Mouse (Mus musculus): ENCODE measurements around the gene Dnmt3b. TPM values are rescaled to one million over a fixed set of nuclear protein-coding genes. Genes with fewer than 3 reads are reported as not detected.
A peak's percentile ranks its signal among the peaks of the same experiment; 100 is the strongest.

Gene Dnmt3b
- 2.4 and 2.9 TPM in 2 replicates for polyA plus RNA-seq (2012; rRNA removed)

GRCm38 (mm10) chr2:153649298-153650013 lies at the start of gene Dnmt3b:
TSS of gene Dnmt3b (plus strand) at chr2:153649450.
- no peaks in the 10 kb centered on the region for H3K27me3 ChIP-seq (ENCODE audit: control insufficient read depth, insufficient read depth, low read length)
- under 1% methylated on average over 80 of the region's 93 CpGs for WGBS
- H3K4me3 ChIP-seq (ENCODE audit: extremely low read depth, insufficient read depth, insufficient read length) = peak within 1 kb of the TSS; percentile 92
- DNase-seq (ENCODE audit: low read depth in 1 of 2, low spot score in 2 of 2) = peak in 1 of 2 experiments; percentile 48
- TF ChIP-seq CTCF (IDR thresholded peaks at IDR 0.05; ENCODE audit: extremely low read depth, insufficient read depth, insufficient read length, insufficient replicate concordance) (no peak), POLR2A (IDR thresholded peaks at IDR 0.05; ENCODE audit: low read depth, low read length) (no peak)
- H3K36me3 ChIP-seq (ENCODE audit: control insufficient read depth, insufficient read depth, low read length) = no peaks in the 10 kb centered on the region
- peaks cover 9% of the 10 kb centered on the region; the same call in 1 of the 2 replicates for H3K4me1 ChIP-seq (ENCODE audit: control insufficient read depth, insufficient read depth, insufficient read length)
- no peak within 1 kb of the TSS for H3K27ac ChIP-seq (ENCODE audit: insufficient read depth, low read length)

GRCm38 (mm10) chr2:153600021-153600666 lies 49.1 kb upstream of the Dnmt3b start:
- Histone ChIP-seq H3K36me3 (ENCODE audit: control insufficient read depth, insufficient read depth, low read length) (no peaks in the 10 kb centered on the region), H3K27ac (ENCODE audit: insufficient read depth, low read length) (no peak overlapping the region), H3K4me3 (ENCODE audit: extremely low read depth, insufficient read depth, insufficient read length) (no peak overlapping the region), H3K27me3 (ENCODE audit: control insufficient read depth, insufficient read depth, low read length) (no peaks in the 10 kb centered on the region), H3K4me1 (ENCODE audit: control insufficient read depth, insufficient read depth, insufficient read length) (no peaks in the 10 kb centered on the region)
- 78% methylated on average over 6 of the region's 6 CpGs for WGBS
- no peak for DNase-seq (ENCODE audit: low read depth in 1 of 2, low spot score in 2 of 2)
- peak; percentile 6; the same call in 1 of the 2 replicates for TF ChIP-seq CTCF (IDR thresholded peaks at IDR 0.05; ENCODE audit: extremely low read depth, insufficient read depth, insufficient read length, insufficient replicate concordance)
- no peak for TF ChIP-seq POLR2A (IDR thresholded peaks at IDR 0.05; ENCODE audit: low read depth, low read length)

GRCm38 (mm10) chr2:153600667-153601648 lies 48.3 kb upstream of the Dnmt3b start:
- no peak for TF ChIP-seq CTCF (IDR thresholded peaks at IDR 0.05; ENCODE audit: extremely low read depth, insufficient read depth, insufficient read length, insufficient replicate concordance)
- no peak for TF ChIP-seq POLR2A (IDR thresholded peaks at IDR 0.05; ENCODE audit: low read depth, low read length)
- DNase-seq (ENCODE audit: low read depth in 1 of 2, low spot score in 2 of 2) = no peak
- Histone ChIP-seq H3K4me3 (ENCODE audit: extremely low read depth, insufficient read depth, insufficient read length) (no peak overlapping the region), H3K36me3 (ENCODE audit: control insufficient read depth, insufficient read depth, low read length) (no peaks in the 10 kb centered on the region), H3K4me1 (ENCODE audit: control insufficient read depth, insufficient read depth, insufficient read length) (no peaks in the 10 kb centered on the region), H3K27me3 (ENCODE audit: control insufficient read depth, insufficient read depth, low read length) (no peaks in the 10 kb centered on the region), H3K27ac (ENCODE audit: insufficient read depth, low read length) (no peak overlapping the region)
- WGBS = 72% methylated on average over 16 of the region's 16 CpGs

GRCm38 (mm10) chr2:153603724-153604123 lies 45.5 kb upstream of the Dnmt3b start:
- 67% methylated on average over 4 of the region's 4 CpGs for whole genome bisulfite sequencing
- no peak for DNase-seq (ENCODE audit: low read depth in 1 of 2, low spot score in 2 of 2)
- H3K36me3 ChIP-seq (ENCODE audit: control insufficient read depth, insufficient read depth, low read length) = no peaks in the 10 kb centered on the region
- no peak overlapping the region for H3K27ac ChIP-seq (ENCODE audit: insufficient read depth, low read length)
- peaks cover 5% of the 10 kb centered on the region; the same call in 1 of the 2 replicates for H3K4me1 ChIP-seq (ENCODE audit: control insufficient read depth, insufficient read depth, insufficient read length)
- H3K27me3 ChIP-seq (ENCODE audit: control insufficient read depth, insufficient read depth, low read length) = no peaks in the 10 kb centered on the region
- TF ChIP-seq POLR2A (IDR thresholded peaks at IDR 0.05; ENCODE audit: low read depth, low read length) (no peak), CTCF (IDR thresholded peaks at IDR 0.05; ENCODE audit: extremely low read depth, insufficient read depth, insufficient read length, insufficient replicate concordance) (no peak)
- no peak overlapping the region for H3K4me3 ChIP-seq (ENCODE audit: extremely low read depth, insufficient read depth, insufficient read length)

- no peaks in the 10 kb centered on the region for H3K36me3 ChIP-seq (ENCODE audit: control insufficient read depth, insufficient read depth, low read length)
- H3K4me3 ChIP-seq (ENCODE audit: extremely low read depth, insufficient read depth, insufficient read length) = no peak overlapping the region
- TF ChIP-seq POLR2A (IDR thresholded peaks at IDR 0.05; ENCODE audit: low read depth, low read length) (no peak), CTCF (IDR thresholded peaks at IDR 0.05; ENCODE audit: extremely low read depth, insufficient read depth, insufficient read length, insufficient replicate concordance) (no peak)
- H3K27me3 ChIP-seq (ENCODE audit: control insufficient read depth, insufficient read depth, low read length) = no peaks in the 10 kb centered on the region
- peak in 1 of 2 experiments; percentile 38 for DNase-seq (ENCODE audit: low read depth in 1 of 2, low spot score in 2 of 2)
- H3K4me1 ChIP-seq (ENCODE audit: control insufficient read depth, insufficient read depth, insufficient read length) = peaks cover 5% of the 10 kb centered on the region; the same call in 1 of the 2 replicates
- 84% methylated on average over 3 of the region's 3 CpGs for WGBS
- no peak overlapping the region for H3K27ac ChIP-seq (ENCODE audit: insufficient read depth, low read length)
These were observed 42.8 kb upstream of the Dnmt3b start for GRCm38 (mm10) chr2:153606421-153606820.

GRCm38 (mm10) chr2:153607870-153608515 lies 41.3 kb upstream of the Dnmt3b start:
- WGBS = 24% methylated on average over 13 of the region's 13 CpGs
- TF ChIP-seq CTCF (IDR thresholded peaks at IDR 0.05; ENCODE audit: extremely low read depth, insufficient read depth, insufficient read length, insufficient replicate concordance) (no peak), POLR2A (IDR thresholded peaks at IDR 0.05; ENCODE audit: low read depth, low read length) (no peak)
- DNase-seq (ENCODE audit: low read depth in 1 of 2, low spot score in 2 of 2) = peak in 1 of 2 experiments; percentile 37
- peaks cover 5% of the 10 kb centered on the region; the same call in 1 of the 2 replicates for H3K4me1 ChIP-seq (ENCODE audit: control insufficient read depth, insufficient read depth, insufficient read length)
- H3K27ac ChIP-seq (ENCODE audit: insufficient read depth, low read length) = no peak overlapping the region
- no peaks in the 10 kb centered on the region for H3K36me3 ChIP-seq (ENCODE audit: control insufficient read depth, insufficient read depth, low read length)
- H3K27me3 ChIP-seq (ENCODE audit: control insufficient read depth, insufficient read depth, low read length) = no peaks in the 10 kb centered on the region
- no peak overlapping the region for H3K4me3 ChIP-seq (ENCODE audit: extremely low read depth, insufficient read depth, insufficient read length)
